Mouse (Mus musculus) ES-E14 (cell line): ENCODE measurements around the gene Gdnf. TPM values are rescaled to one million over a fixed set of nuclear protein-coding genes. Genes with fewer than 3 reads are reported as not detected.

Source experiments
- DNase-seq: peaks from one replicate; pipeline ENCODE4 v3.0.0-alpha.2; 2013; ENCODE audit warnings: low read depth, low spot score
- H3K27ac ChIP-seq: 2 replicates; pipeline ENCODE4 v1.5.1; 2012; ENCODE audit warnings: low read depth, mild to moderate bottlenecking, low read length, moderate library complexity, mixed read lengths; ENCODE audit not compliant: poor library complexity, insufficient read depth, severe bottlenecking
- H3K36me3 ChIP-seq: 2 replicates; pipeline ENCODE4 v1.6.1; 2012; ENCODE audit warnings: mild to moderate bottlenecking, low read length, moderate library complexity, mixed read lengths; ENCODE audit not compliant: control insufficient read depth, poor library complexity, insufficient read depth, severe bottlenecking
- H3K4me1 ChIP-seq, 2 experiments: fragments of 150-350 bp in 1 of 2; sonication (generic) in 1 of 2; 2 replicates each; pipeline ENCODE4 v1.6.1; 2012; ENCODE audit warnings: low read length in 2 of 2, mild to moderate bottlenecking in 1 of 2, mixed read lengths in 1 of 2; ENCODE audit not compliant: control insufficient read depth in 2 of 2, insufficient read depth in 2 of 2, poor library complexity in 1 of 2
- H3K4me3 ChIP-seq, 2 experiments: fragments of 150-350 bp in 1 of 2; sonication (generic) in 1 of 2; 2 replicates each; pipeline ENCODE4 v1.5.1; 2012; ENCODE audit warnings: low read length in 2 of 2, low read depth in 1 of 2, mild to moderate bottlenecking in 1 of 2, mixed read lengths in 1 of 2; ENCODE audit not compliant: insufficient read depth in 1 of 2, poor library complexity in 1 of 2, severe bottlenecking in 1 of 2
- H3K9ac ChIP-seq: 2 replicates; pipeline ENCODE4 v1.6.1; 2012; ENCODE audit warnings: low read depth, mild to moderate bottlenecking, low read length, mixed read lengths; ENCODE audit not compliant: poor library complexity, insufficient read depth, severe bottlenecking
- H3K9me3 ChIP-seq: fragments of 150-350 bp; sonication (generic); 2 replicates; pipeline ENCODE4 v1.6.1; 2012; ENCODE audit warnings: low read depth, mild to moderate bottlenecking, low read length; ENCODE audit not compliant: control insufficient read depth, insufficient read depth
- CHD2 ChIP-seq: IDR thresholded peaks from 2 replicates; pipeline ENCODE4 v1.6.1; 2014; ENCODE audit warnings: mild to moderate bottlenecking, low read depth, low read length, inconsistent platforms
- HCFC1 ChIP-seq: IDR thresholded peaks from 2 replicates; pipeline ENCODE4 v1.6.1; 2012; ENCODE audit warnings: low read length, inconsistent platforms, borderline replicate concordance; ENCODE audit not compliant: insufficient read depth
- MAFK ChIP-seq: IDR thresholded peaks from 2 replicates; pipeline ENCODE4 v1.6.1; 2014; ENCODE audit warnings: mild to moderate bottlenecking, low read depth, low read length, inconsistent platforms; ENCODE audit not compliant: insufficient read depth
- ZC3H11A ChIP-seq: IDR thresholded peaks from 2 replicates; pipeline ENCODE4 v1.6.1; 2012; ENCODE audit warnings: low read depth, mild to moderate bottlenecking, inconsistent platforms, low read length, borderline replicate concordance
- ZNF384 ChIP-seq: IDR thresholded peaks from 2 replicates; pipeline ENCODE4 v1.6.1; 2012; ENCODE audit warnings: low read depth, low read length, inconsistent platforms
- in situ Hi-C, 2 experiments: fragments of 600-800 bp; cut with MboI; formaldehyde crosslinking; loops; one replicate each; pipeline ENCODE4 v1.15.1; 2025; ENCODE audit warnings: low sequenced_read_pairs in 2 of 2, inconsistent platforms in 1 of 2; ENCODE audit not compliant: unreplicated experiment in 2 of 2
- total RNA-seq: library from RNA; depleted of rRNA; stranded (reverse); fragments of 300-350 nt; gene quantifications from 2 replicates; pipeline ENCODE4 v1.2.3, GENCODE M21; 2012

The Gdnf gene
- total RNA-seq, 1 experiment = 1.4 TPM

DNA sequence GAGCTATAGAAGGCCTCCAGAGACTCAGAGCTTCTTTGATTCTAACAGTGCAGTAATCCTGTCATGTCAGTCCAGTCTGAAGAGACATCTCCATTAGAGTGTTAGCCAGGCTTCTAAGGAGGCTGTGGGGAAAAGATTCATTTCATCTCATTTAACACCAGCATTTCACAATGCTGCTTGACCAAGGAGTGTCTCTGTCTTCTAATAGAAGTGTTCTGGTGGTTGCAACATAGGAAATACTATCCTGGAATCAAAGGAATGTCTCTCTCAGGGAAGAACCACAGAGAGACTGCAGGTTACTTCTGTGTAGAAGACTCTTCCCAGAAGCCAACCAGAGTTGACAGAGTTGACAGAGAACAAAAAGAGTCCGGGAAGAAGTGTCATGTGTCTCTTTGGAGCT lies 31.0 kb downstream of the Gdnf start:
- no peaks in the 10 kb centered on the region for H3K9me3 ChIP-seq
- H3K36me3 ChIP-seq = no peaks in the 10 kb centered on the region
- no peak for DNase-seq
- no peak overlapping the region for H3K27ac ChIP-seq
- no peaks in the 10 kb centered on the region for H3K4me1 ChIP-seq
- H3K9ac ChIP-seq = no peak overlapping the region
- in situ Hi-C loops = no loop called here
- TF ChIP-seq CHD2 (no peak), MAFK (no peak), ZNF384 (no peak), HCFC1 (no peak), ZC3H11A (no peak)
- H3K4me3 ChIP-seq = no peak overlapping the region

DNA sequence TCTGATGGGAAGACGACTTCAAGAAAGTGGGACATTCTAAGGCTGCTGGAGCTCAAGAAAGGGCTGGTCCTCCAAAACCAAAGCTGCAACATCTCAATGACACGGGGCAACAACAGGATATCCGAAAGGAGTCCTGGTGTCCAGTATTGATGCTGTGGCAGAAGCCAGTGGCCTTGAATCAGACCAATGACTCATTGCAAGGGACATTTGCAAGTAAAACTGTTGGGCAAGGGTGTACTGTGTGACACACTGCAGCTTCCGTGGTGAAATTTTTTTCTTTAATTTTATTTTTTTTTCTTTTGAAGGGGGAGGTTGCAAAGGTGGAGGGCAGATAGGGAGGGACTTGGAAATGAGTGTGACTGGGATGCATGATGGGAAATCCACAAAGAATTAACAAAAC lies 31.8 kb downstream of the Gdnf start:
- TF ChIP-seq ZC3H11A (no peak), MAFK (no peak), ZNF384 (no peak), HCFC1 (no peak), CHD2 (no peak)
- Histone ChIP-seq H3K4me1 (no peaks in the 10 kb centered on the region), H3K9ac (no peak overlapping the region), H3K4me3 (no peak overlapping the region), H3K27ac (no peak overlapping the region), H3K9me3 (no peaks in the 10 kb centered on the region), H3K36me3 (no peaks in the 10 kb centered on the region)
- in situ Hi-C loops = no loop called here
- no peak for DNase-seq

DNA sequence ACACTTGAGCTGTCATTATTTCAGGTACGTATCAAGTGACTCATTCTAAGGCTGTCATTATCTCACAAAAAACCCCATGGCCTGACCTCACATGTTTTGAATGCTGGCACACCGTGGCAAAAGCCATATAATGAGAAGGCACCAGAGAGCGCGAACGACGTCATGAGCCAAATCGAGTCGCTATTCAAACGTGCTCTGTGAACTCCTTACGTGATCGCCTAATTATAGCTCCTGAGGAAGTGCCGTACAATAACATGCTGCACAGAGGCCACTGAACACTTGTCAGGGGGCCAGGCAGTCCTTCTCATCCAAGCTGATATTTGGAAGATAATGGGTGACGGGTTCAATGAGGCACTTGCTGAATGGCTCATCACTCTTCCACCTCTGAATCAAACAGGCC lies 46.8 kb downstream of the Gdnf start:
- Histone ChIP-seq H3K9me3 (no peaks in the 10 kb centered on the region), H3K36me3 (no peaks in the 10 kb centered on the region), H3K27ac (no peak overlapping the region), H3K4me1 (no peaks in the 10 kb centered on the region), H3K9ac (no peak overlapping the region), H3K4me3 (no peak overlapping the region)
- TF ChIP-seq CHD2 (no peak), ZNF384 (no peak), ZC3H11A (no peak), MAFK (no peak), HCFC1 (no peak)
- in situ Hi-C loops = no loop called here
- no peak for DNase-seq

DNA sequence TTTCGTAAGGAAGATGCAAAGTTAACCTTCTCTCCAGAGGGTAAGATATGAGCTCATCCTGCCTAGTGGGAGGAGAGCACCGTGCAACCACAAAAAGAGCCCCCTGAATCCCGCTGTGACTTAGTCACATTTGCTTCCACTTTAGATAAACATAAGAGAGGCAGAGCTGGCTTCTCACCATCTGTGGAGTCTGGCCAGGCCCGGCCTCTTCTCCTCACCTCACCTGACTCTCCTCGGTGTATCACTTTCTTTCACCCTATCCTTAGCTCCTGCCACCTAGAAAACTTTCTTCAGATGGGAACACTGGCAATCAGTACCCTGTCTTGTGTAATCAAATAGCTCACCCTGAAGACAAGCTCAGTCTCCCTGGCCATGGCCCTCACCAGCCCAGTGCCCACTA lies 48.2 kb downstream of the Gdnf start:
- no peak for DNase-seq
- no peaks in the 10 kb centered on the region for H3K9me3 ChIP-seq
- H3K4me1 ChIP-seq = no peaks in the 10 kb centered on the region
- H3K36me3 ChIP-seq = no peaks in the 10 kb centered on the region
- no peak overlapping the region for H3K4me3 ChIP-seq
- H3K9ac ChIP-seq = no peak overlapping the region
- in situ Hi-C loops = no loop called here
- no peak overlapping the region for H3K27ac ChIP-seq
- TF ChIP-seq HCFC1 (no peak), ZC3H11A (no peak), MAFK (no peak), ZNF384 (no peak), CHD2 (no peak)

DNA sequence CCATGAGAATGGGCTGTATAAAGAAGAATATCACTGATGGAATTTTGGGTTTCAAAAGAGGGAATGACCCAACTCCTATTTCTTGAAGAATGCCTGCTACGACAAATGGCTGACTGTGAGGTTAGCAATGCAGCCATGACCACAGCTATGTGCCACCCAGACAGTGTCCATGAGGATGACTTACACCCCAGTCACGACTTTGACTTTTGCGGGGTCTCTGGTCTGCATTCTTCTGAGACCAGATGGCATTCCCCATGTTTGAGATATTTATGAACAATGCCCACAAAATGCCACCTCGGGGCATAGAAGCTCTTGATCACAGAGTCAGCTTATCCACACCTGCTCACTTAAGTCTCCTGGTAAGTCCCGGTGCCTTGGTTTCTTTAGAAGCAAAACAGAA lies 52.2 kb downstream of the Gdnf start:
- TF ChIP-seq CHD2 (no peak), ZNF384 (no peak), MAFK (no peak), HCFC1 (no peak), ZC3H11A (no peak)
- DNase-seq = no peak
- no peaks in the 10 kb centered on the region for H3K36me3 ChIP-seq
- no peaks in the 10 kb centered on the region for H3K4me1 ChIP-seq
- H3K9me3 ChIP-seq = no peaks in the 10 kb centered on the region
- no peak overlapping the region for H3K9ac ChIP-seq
- H3K27ac ChIP-seq = no peak overlapping the region
- in situ Hi-C loops = no loop called here
- no peak overlapping the region for H3K4me3 ChIP-seq
